Mouse (Mus musculus): ENCODE results near the gene Msln.

DNA sequence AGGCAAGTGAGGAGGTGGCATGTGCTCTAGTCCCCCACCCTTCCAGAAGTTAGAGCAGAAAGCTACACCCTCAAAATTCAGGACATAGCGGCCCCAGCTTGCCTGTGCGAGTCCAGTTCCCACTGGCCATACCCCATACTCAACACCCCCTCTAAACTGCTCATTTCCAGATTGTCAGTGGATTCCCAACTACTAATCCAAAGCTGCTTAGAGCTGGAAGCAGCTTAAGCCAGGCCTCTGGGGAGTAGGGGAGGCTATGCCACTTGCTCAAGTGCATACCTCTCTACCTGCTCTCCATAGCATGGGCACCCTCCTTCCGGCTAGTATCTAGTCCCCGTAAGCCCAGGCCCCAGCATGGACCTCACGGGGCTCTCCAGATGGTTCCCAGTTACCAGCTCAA lies 32.7 kb downstream of the Msln start:
- TF ChIP-seq CTCF (IDR thresholded peaks at IDR 0.05; ENCODE audit: borderline replicate concordance, insufficient read depth, low read length) (no peak), POLR2A (IDR thresholded peaks at IDR 0.05; ENCODE audit: low read depth, low read length) (no peak)

All from embryonic fibroblast, embryonic 13.5 days (primary cell).